Mouse (Mus musculus) heart, postnatal 25 days (tissue): ENCODE data around the gene Il18. TPM values are rescaled to one million over a fixed set of nuclear protein-coding genes. Genes with fewer than 3 reads are reported as not detected.

Source experiments
- DNase-seq: peaks from one replicate; pipeline ENCODE4 v3.0.0; 2022; ENCODE audit warnings: low spot score
- intact Hi-C: fragments of 180-260 bp; cut with DNase I; formaldehyde crosslinking; loops from one replicate; pipeline ENCODE4 v1.15.1; 2025
- total RNA-seq, 2 experiments: library from RNA; stranded (reverse); gene quantifications; 2 replicates each; pipeline ENCODE4 v1.2.3; 2021

Gene Il18
- total RNA-seq, 2 experiments from 2014 or later, result 1.3 to 1.4 TPM

DNA sequence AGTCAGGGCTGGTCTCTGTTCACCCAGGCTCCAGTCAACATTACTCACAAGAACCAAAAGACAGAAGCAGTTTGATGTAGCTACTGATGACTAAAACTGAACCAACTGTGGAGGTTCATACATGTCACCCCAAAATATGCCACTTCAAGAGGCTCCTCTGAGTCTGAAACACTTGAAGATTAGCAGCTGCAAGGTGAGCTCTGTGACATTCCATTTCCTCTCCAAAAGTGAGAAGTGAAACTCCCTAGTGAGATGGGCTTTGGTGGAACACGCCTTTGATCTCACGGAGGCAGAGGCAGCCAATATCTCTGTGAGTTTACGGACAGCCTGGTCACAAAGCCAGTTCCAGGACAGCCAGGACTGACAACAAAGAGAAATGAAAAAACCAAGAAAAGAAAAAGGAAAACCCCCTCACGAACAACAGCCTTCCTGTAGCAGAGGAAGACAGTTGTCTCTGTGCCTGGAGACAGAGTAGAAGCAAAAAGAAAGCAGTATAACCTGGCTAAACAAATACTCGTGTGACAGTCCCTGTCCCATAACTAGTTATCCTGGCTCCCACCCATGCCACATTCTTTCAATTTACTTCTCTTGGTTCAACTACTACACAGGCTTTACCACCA is 6.7 kb upstream of the Il18 start:
- intact Hi-C loops, result no loop called here

DNA sequence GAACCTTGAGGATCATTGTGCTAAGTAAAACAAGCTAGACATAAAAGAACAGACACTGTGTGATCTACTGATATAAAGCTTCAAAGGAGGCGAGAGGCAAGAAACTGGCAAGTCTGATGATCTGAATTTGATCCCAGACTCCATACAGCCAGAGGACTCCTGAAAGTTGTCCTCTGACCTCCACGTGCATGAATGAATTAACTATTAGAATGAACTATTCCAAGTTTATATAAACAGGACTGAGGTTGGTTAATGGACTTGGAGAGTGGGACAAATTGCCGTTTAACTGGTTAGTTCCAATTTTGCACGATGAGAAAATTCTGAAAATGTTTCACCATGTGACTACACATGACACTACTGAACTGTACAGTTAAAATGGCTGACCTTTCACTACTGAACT is 5.7 kb upstream of the Il18 start:
- DNase-seq, result no peak
- intact Hi-C loops, result no loop called here

More for the DNA sequence above, 6.7 kb upstream of the Il18 start:
- no peak for DNase-seq

DNA sequence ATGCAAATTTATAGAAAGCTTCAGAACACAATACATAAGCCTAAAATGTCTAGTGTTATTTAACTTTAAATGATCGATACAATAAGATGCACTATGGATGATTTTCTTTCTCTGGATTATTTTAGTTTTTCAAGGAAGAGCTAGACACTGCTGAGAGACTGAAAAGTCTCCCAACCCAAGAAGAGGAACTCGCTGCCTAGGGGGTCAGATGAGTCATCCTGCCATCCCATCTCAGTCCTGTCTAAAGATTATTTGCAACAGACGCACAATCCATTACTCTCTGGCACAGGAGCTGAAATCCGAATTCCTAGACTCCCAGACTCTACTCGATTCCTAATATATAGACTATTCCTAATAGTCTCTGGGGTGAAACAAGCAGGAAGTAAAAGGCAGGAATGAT is 2.4 kb upstream of the Il18 start:
- intact Hi-C loops, result no loop called here
- no peak for DNase-seq

DNA sequence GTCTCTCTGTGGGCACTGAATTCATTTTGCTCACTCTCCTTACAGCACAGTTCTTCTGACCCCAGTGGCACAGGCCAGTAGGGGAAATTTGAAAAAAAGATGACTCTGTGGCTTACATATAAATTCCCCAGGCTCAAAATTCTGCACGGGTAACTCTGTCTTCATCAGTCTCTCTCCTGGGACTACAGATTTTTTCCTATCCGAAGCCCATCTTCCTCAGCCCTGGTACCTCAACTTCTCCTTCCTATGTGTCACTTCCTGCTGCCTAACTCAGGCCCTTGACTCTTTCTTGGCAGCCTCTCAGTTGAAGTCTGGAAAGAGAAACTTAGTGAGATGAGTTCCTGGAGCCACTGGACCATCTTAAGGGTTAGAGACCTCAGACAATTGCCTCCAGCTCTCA is 1.1 kb upstream of the Il18 start:
- DNase-seq, result no peak
- intact Hi-C loops, result no loop called here

DNA sequence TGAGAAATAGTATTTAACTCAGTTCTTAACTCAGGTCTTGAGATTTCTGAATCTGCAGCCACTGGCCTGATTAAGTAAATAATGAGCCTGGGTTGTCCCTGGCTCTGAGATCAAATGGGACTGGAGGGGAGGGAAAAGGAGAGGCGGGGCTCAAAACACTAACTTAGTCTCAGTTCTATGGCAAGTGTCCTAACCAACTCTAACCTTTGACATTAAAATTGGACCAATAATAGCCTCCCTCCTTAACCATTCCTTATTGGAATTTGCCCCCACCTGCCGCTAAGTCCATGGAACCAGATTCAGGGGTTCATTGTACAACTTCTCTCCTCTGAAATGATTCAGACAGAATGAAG is 443 bp downstream of the Il18 start, which contains the start of gene Bco2:
Gene Bco2, minus strand, starts transcription at position 88 of the 353 bp plus-strand sequence.
- intact Hi-C loops, result no loop called here
- no peak for DNase-seq

DNA sequence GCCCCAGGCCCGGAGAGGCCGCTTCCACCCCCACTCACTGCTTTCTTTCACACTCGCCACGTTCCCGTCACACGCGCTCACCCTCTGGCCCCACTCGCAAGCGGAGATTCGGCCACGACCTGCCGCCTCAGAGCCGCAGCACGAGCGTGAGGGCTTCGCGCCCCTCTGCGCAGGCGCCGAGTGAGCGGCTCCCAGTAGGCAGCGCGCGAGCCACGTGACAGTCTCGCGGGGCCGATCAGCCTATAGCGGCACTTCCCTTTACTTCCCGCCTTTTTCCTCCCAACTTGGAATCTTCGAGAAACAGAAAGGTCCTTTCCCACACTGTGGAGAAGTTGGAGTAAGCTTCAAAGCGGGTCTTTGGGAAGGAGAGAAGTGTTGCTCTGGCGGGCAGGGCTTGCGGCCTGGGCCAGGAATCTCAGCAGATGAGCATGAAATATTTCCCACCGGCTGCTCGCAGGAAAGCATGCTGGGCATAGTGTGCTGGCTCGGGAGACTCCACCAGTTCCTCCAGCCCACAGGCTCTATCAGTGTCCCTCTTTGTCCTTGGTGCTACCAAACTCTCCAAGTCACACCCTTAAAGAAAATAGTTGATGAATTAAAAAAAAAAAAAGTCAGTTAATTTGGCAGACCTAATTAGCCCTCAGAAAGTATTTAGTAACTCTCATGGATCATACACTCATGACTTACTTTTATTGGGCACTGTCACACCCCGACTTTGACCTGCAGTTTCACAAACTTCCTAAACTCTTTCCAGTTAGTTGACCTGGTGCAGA is 6.7 kb downstream of the Il18 start, which contains the start of gene Tex12:
Gene Tex12, minus strand, starts transcription at position 181 of the 773 bp plus-strand sequence.
- intact Hi-C loops, result no loop called here
- no peak for DNase-seq

DNA sequence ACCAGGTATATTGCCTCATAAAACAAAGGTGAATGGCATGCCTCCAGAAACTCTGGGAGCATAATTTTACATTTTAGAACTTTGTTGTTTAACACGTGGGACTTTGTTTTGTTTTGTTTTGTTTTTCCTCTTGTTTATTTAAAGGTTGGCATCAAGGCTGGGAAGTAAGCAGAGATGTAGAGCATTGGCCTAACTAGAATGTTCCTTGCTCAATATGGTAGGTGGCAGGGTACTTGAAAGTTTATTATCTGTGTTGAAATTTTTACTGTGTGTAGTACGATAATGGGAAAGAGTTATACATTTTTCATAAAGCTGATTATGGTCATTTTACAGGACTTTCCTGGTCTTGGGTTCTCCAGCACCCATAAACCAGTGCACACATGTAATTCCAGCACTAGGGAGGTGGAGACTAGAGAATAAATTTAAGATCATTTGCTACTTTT is 7.3 kb downstream of the Il18 start:
- intact Hi-C loops, result no loop called here
- DNase-seq, result no peak

DNA sequence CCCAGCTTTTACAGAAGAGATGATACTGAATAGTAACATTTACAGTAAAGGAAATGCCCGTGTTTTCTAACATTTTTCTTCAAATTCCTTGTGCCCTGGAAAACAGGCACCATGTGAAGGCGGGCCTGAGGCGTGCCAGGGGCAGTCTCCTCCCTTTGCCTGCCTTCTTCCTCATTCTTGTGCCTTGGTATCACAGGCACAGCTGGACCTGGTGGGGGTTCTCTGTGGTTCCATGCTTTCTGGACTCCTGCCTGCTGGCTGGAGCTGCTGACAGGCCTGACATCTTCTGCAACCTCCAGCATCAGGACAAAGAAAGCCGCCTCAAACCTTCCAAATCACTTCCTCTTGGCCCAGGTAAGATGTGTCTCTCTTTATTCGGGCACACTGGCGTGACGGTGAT is 10.5 kb downstream of the Il18 start:
- intact Hi-C loops, result no loop called here
- peak; percentile 4 for DNase-seq

DNA sequence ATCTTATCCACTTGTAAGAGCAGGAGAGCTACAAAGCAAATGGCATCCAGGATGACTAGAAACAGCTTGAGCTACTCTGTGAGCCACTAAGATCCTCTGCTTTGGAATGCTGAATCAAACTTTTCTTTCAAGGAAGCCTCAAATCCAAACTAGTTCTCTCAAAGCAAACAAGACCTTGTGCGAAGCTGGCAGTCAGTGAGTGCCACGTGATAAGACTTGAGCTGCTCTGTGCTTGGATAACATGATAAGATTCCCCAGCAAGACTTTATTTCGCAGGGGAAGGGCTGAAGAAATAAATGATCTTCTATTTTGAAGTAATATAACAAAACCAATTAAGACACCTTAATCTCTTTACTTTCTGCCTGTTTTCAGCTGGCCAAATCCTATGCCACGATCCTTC is 11.3 kb downstream of the Il18 start:
- intact Hi-C loops, result no loop called here
- no peak for DNase-seq

DNA sequence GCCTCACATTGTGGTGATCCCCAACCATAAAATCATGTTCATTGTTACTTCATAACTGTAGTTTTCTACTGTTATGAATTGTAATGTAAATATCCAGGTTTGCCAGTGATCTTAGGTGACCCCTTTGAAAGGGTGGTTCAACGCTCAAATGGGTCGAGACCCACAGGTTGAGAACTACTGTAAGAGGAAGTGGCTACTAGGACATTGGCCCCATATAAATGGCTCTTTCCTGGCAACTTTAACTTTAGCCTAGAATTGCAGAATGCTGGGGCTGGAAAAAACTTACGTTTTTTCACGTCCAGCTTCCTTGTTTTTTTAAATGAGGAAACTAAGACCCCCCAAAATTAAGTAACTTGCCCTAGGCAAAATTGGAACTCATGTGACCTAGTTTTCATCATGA is 12.7 kb downstream of the Il18 start:
- intact Hi-C loops, result no loop called here
- no peak for DNase-seq

DNA sequence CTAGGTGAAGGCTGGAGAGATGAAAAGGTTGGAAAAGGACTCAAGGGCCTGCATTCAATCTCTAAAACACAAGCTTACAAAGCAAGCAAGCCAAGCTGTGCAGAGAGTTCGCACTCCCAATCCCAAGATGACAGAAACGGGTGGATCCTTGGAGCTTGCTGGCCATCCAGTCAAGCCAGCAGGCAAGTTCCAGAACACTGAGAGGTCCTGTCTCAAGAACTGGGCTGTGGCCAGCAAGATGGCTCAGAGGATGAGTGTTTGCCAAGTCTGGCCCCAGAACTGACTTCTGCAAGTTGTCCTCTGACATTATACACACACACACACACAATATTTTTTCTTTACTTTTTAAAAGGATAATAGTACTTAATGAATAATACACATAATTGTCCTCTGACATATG is 13.3 kb downstream of the Il18 start:
- DNase-seq, result no peak
- intact Hi-C loops, result no loop called here

DNA sequence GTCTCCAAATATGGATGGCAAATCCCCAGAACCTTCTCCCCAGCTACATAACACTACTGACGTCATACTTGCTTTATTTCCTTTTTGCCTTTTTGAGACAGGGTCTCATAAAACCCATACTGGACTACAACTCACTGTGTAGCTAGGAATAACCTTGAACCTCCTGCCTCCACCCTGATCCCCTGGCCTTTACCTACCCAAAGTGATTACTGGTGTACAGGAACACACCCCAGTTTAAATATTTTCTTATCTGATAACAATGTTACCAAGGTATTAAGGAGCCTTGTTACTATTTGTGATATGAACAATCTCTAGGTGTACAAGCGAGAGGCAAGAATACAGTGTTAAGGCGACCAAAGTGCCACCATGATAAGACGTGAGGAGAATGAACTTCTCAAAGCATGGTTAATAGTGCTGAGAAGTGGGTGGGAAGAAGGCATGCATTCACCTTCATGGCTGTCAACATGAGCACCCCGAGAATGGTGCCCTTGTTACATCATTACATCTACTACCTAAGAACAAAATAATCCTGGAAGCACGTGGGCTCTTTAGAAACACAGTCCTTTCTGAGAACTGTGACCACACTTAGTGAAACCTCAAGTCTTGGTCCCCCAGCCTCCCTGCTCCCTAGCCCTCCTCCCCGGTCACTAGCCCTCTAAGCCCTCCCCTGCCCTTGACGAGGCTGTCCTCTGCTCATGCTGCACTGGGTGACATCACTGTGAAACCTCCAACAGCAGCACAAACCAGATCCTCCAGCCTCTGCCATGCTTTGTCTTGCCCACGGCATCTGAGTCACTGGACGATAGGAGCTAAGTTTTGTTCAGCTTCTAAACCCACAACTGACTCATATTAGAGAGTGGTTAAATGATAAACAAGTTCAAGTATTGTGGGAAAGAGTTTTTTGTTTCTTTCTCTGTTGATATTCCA is 15.2 kb downstream of the Il18 start:
- intact Hi-C loops, result no loop called here
- DNase-seq, result no peak

DNA sequence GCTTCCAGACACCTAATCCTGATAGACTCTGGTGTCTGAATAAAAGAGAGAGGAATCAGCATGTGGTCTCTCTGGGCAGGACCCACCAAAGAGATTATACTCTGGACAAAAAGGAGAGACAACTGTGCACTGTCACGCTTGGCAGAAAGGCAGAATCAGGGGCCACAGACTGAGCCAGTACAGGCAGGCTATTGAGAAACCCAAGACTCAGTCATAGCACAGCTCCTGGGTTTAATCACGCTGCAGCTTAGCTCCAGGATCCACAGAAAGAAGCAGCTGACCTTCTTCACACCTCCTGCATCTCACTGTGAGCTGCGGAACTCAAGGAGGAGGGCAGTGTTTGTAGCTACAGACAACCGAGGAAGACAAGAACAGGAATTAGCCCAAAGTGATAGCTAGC is 25.7 kb downstream of the Il18 start:
- DNase-seq, result no peak
- intact Hi-C loops, result no loop called here

DNA sequence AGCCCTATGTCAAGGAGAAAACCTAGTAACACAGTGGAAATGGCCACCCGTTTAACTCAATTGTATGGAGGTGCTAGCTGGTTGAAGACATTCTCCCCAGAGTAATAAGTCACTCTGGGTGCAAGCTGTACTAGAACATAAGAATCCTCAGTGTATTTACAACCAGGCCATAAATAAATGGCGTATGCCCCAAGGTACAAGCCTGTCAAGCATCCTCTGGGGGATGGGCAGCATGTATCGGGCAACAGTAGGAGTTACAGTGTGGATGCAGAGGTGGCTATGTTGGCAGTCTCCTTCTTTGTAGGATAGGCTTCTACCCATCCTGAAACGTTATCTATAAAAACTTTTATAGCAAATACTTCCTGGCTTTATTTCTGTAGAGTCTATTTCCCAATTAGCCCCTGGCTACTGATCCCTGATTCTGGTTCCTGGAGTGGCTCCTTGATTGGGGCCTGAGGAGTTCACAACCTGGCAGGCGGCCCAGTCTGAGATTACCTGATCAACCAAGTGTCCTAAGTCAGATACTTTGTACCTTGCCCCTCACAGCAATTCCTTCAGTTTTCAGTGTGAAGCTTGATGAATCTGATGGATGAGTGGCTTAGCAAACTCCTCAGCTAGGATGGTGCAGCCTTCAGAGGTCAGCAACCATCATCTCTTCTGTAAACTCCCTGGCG is 30.7 kb downstream of the Il18 start:
- intact Hi-C loops, result no loop called here
- no peak for DNase-seq

DNA sequence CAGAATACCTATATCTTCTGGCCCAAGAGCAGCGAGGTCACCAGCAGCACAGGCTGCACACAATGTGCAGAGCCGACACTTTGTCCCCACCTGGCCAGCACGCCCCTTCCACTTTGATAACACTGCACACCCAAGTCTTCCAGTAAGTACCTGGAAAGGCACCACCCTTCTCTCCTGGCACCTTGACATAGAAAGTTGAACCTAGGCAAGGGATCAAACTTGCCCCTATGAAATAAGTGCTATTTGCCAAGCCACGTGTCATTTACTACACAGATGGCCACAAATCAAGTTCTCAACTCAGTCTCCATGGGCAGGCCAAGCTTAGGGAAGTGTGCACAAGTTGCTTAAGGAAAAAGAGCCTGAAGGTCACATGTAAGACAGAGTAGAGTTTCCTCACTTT is 32.3 kb downstream of the Il18 start:
- intact Hi-C loops, result no loop called here
- DNase-seq, result no peak

DNA sequence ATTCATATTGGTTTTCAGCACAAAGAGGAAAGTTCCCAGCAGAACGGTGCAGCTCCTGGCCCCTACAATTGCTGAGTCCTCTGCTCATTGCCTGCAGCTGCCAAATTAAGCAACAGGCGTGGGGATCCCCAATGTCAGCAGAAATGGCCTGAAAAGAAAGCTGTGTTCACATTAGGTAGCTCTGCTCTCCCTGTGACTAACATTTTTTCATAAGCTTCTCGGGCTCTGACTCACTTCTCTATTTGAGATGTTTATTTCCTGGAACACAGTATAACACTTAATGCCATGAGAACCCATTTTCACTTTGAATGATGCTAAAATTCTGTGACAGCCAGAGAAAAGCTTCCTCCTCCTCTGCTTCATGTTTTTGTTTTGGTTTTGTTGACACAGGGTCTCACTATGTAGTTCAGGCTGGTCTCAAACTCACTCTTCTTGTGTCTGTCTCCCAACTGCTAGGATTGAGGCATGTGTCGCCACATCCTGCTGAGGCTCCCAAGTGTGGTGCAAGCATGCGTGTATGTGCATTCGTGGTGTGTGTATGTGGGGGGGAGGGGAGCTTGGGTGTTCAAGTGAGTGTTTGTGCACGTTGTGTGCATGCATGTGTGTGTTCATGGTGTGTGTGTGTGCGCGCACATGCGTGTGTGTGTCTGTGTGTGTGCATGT is 36.4 kb downstream of the Il18 start:
- DNase-seq, result no peak
- intact Hi-C loops, result no loop called here

DNA sequence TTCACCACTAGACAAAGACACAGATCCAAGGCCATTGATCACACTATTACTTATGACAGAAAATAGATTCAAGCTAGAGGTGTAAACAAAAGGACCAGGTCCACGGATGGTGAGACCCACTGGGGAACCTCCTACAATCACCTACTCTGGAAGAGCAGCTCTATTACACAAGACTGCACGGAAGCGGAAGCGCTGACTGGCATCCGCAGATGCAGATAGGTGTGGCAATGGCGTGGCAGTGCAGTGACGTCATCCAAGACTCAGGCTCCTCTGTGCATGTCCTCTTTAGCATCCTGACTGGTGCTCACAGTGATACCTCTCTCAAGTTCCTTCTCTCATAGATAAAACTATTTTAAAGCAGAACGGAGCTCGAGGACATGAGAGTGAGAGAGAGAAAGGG is 38.3 kb downstream of the Il18 start:
- DNase-seq, result no peak
- intact Hi-C loops, result no loop called here

DNA sequence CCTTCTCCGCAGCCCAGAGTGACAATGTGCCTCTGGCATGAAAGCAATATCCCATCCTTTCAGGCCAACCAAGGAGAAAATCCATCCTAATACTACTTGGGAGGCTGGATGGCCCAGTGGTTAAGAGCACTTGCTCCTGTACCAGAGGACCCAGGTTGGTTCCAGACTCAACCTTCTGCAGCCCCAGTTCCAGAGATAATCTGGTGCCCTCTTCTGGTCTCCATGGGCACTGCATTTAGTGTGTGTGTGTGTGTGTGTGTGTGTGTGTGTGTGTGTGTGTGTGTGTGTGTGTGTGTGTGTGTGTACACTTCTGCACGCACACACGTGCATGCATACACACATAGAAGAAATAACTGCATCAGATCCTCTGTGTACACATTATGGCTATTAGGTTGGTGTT is 38.9 kb downstream of the Il18 start:
- intact Hi-C loops, result no loop called here

DNA sequence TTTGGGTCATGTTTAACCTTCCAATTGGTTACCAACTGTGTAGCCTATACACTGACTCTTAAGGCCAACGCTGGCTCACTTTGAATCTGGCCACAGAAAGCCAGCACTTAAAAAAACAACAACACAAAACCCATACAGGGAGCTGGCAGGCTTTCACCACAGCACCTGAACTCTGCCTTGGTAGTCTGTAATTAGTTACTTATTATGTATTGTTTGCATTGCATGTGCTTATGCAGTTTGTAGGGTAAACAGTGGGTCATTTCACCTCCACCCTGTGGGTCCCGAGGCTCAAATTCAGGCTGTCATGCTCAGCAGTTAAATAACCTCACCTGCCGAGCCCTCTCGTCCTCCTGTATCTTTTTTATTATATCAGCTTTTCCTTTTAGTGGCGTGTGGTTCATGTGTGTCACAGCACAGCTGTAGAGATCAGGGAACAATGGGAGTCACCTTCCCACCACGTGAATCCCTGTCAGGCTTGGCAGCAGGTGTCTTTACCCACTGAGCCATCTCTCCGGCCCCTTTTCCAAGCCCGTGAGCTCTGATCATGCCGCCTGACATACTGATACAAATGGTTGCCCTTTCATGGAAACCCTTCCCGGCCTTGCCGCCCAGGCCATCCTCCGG is 40.3 kb downstream of the Il18 start:
- DNase-seq, result no peak
- intact Hi-C loops, result loop anchor here (5.0 kb wide), 1 partner anchor 68 kb away; the partner anchor contains the start of gene Pts

More for the DNA sequence above, 38.9 kb downstream of the Il18 start:
- no peak for DNase-seq
